Mouse (Mus musculus) hindbrain, embryonic 11.5 days (tissue): ENCODE measurements around the gene Cdr2. TPM values are rescaled to one million over a fixed set of nuclear protein-coding genes. Genes with fewer than 3 reads are reported as not detected.
"Not testable (repeated sequence)": the region's sequence is repeated elsewhere in the genome, so short reads cannot be mapped to it uniquely, and the experiment has no call there.

Experiments
- ATAC-seq: fragments of 200-750 bp; cut with Nextera tagmentation; 2 replicates; pipeline ENCODE4 v1.8.0; 2017; ENCODE audit warnings: mild to moderate bottlenecking, moderate TSS enrichment, moderate library complexity; ENCODE audit not compliant: low FRiP score
- DNase-seq: peaks from one replicate; pipeline ENCODE4 v3.0.0-alpha.2; 2015; ENCODE audit warnings: low spot score
- H3K27ac ChIP-seq: fragments of 300-500 bp; sonication (generic); 2 replicates; pipeline ENCODE4 v1.5.1; 2014; ENCODE audit warnings: mild to moderate bottlenecking, low read depth, low read length
- H3K27me3 ChIP-seq: fragments of 300-500 bp; sonication (generic); 2 replicates; pipeline ENCODE4 v1.6.1; 2014; ENCODE audit warnings: mild to moderate bottlenecking, low read length, moderate library complexity, mixed read lengths; ENCODE audit not compliant: control insufficient read depth, insufficient read depth
- H3K36me3 ChIP-seq: fragments of 300-500 bp; sonication (generic); 2 replicates; pipeline ENCODE4 v1.6.1; 2014; ENCODE audit warnings: mild to moderate bottlenecking, low read length, moderate library complexity, mixed read lengths; ENCODE audit not compliant: control insufficient read depth, insufficient read depth
- H3K4me1 ChIP-seq: fragments of 300-500 bp; sonication (generic); replicated peaks from 2 replicates; pipeline ENCODE4 v1.6.1; 2014; ENCODE audit warnings: low read length, mixed read lengths; ENCODE audit not compliant: control insufficient read depth, insufficient read depth
- H3K4me2 ChIP-seq: fragments of 300-500 bp; sonication (generic); replicated peaks from 2 replicates; pipeline ENCODE4 v1.6.1; 2014; ENCODE audit warnings: mild to moderate bottlenecking, low read depth, low read length
- H3K4me3 ChIP-seq: fragments of 300-500 bp; sonication (generic); 2 replicates; pipeline ENCODE4 v1.5.1; 2014; ENCODE audit warnings: low read depth, low read length
- H3K9ac ChIP-seq: fragments of 300-500 bp; sonication (generic); 2 replicates; pipeline ENCODE4 v1.6.1; 2014; ENCODE audit warnings: low read depth, low read length
- H3K9me3 ChIP-seq: fragments of 300-500 bp; sonication (generic); 2 replicates; pipeline ENCODE4 v1.6.1; 2016; ENCODE audit warnings: low read length; ENCODE audit not compliant: control insufficient read depth
- WGBS: fragments of 180-500 bp; shearing (Covaris S2); extraction: QIAGEN DNeasy Blood & Tissue Kit; methylation state at CpG from one replicate; pipeline ENCODE4 v1.1.7; 2014; 5-methylcytosine and 5-hydroxymethylcytosine counted together
- polyA plus RNA-seq: library from polyadenylated mRNA; unstranded; fragments of >200 nt; fragmentation: Nextera tagmentation; extraction: Ambion mirVana; gene quantifications from 2 replicates; pipeline ENCODE4 v1.2.1, GENCODE M21; 2014

Gene Cdr2
- polyA plus RNA-seq, 1 experiment from 2014 or later = 17.9 TPM

- no peak overlapping the region for H3K4me2 ChIP-seq
- DNase-seq (no peak), ATAC-seq (no peak)
- no peaks in the 10 kb centered on the region for H3K9me3 ChIP-seq
- H3K36me3 ChIP-seq = peaks cover 5% of the 10 kb centered on the region; the same call in 1 of the 2 replicates
- H3K27me3 ChIP-seq = no peaks in the 10 kb centered on the region
- no peaks in the 10 kb centered on the region for H3K4me1 ChIP-seq
- no peak overlapping the region for H3K27ac ChIP-seq
- no peak overlapping the region for H3K4me3 ChIP-seq
- H3K9ac ChIP-seq = no peak overlapping the region
- WGBS = 85% methylated on average over 2 of the region's 2 CpGs
These were observed 22.0 kb downstream of the Cdr2 start for GRCm38 (mm10) chr7:120960116-120960515.

GRCm38 (mm10) chr7:120953591-120953990 is 28.5 kb downstream of the Cdr2 start:
- H3K4me1 ChIP-seq, H3K27me3 ChIP-seq, H3K9ac ChIP-seq, H3K9me3 ChIP-seq, ATAC-seq, H3K27ac ChIP-seq, H3K36me3 ChIP-seq, DNase-seq, H3K4me2 ChIP-seq, H3K4me3 ChIP-seq: not testable (repeated sequence)
- WGBS = 86% methylated on average over 7 of the region's 7 CpGs

GRCm38 (mm10) chr7:120943936-120944509 is 38.1 kb downstream of the Cdr2 start:
- Histone ChIP-seq H3K27me3 (no peaks in the 10 kb centered on the region), H3K4me1 (no peaks in the 10 kb centered on the region), H3K36me3 (no peaks in the 10 kb centered on the region), H3K4me2 (no peak overlapping the region), H3K4me3 (no peak overlapping the region), H3K27ac (no peak overlapping the region), H3K9me3 (no peaks in the 10 kb centered on the region), H3K9ac (no peak overlapping the region)
- ATAC-seq (no peak), DNase-seq (no peak)
- WGBS = 65% methylated on average over 7 of the region's 8 CpGs

GRCm38 (mm10) chr7:120942506-120942905 is 39.6 kb downstream of the Cdr2 start:
- H3K9ac ChIP-seq = no peak overlapping the region
- H3K27me3 ChIP-seq = no peaks in the 10 kb centered on the region
- H3K4me3 ChIP-seq = no peak overlapping the region
- H3K9me3 ChIP-seq = no peaks in the 10 kb centered on the region
- H3K4me2 ChIP-seq = no peak overlapping the region
- no peaks in the 10 kb centered on the region for H3K4me1 ChIP-seq
- 0 out of 2 replicates have a peak, but pooled peaks cover 4% of the 10 kb centered on the region for H3K36me3 ChIP-seq
- no peak for DNase-seq
- WGBS = 91% methylated on average over 1 of the region's 1 CpGs
- ATAC-seq = no peak
- no peak overlapping the region for H3K27ac ChIP-seq

- DNase-seq = no peak
- Histone ChIP-seq H3K27me3 (no peaks in the 10 kb centered on the region), H3K9ac (no peak overlapping the region), H3K27ac (no peak overlapping the region), H3K4me1 (no peaks in the 10 kb centered on the region), H3K9me3 (no peaks in the 10 kb centered on the region), H3K4me2 (no peak overlapping the region), H3K4me3 (no peak overlapping the region), H3K36me3 (0 out of 2 replicates have a peak, but pooled peaks cover 4% of the 10 kb centered on the region)
- ATAC-seq = no peak
- WGBS = 94% methylated on average over 6 of the region's 6 CpGs
These were observed 40.9 kb downstream of the Cdr2 start for GRCm38 (mm10) chr7:120941214-120941613.

- H3K27ac ChIP-seq = no peak overlapping the region
- H3K4me3 ChIP-seq = no peak overlapping the region
- WGBS = 92% methylated on average over 12 of the region's 12 CpGs
- H3K9me3 ChIP-seq = no peaks in the 10 kb centered on the region
- H3K9ac ChIP-seq = no peak overlapping the region
- H3K36me3 ChIP-seq = 0 out of 2 replicates have a peak, but pooled peaks cover 4% of the 10 kb centered on the region
- no peaks in the 10 kb centered on the region for H3K27me3 ChIP-seq
- no peaks in the 10 kb centered on the region for H3K4me1 ChIP-seq
- no peak for ATAC-seq
- H3K4me2 ChIP-seq = no peak overlapping the region
- no peak for DNase-seq
These were observed 41.8 kb downstream of the Cdr2 start for GRCm38 (mm10) chr7:120940343-120940742.

- no peaks in the 10 kb centered on the region for H3K4me1 ChIP-seq
- H3K4me3 ChIP-seq = no peak overlapping the region
- H3K4me2 ChIP-seq = no peak overlapping the region
- H3K9ac ChIP-seq = no peak overlapping the region
- H3K27me3 ChIP-seq = no peaks in the 10 kb centered on the region
- no peak for ATAC-seq
- DNase-seq = no peak
- H3K27ac ChIP-seq = no peak overlapping the region
- WGBS = 88% methylated on average over 9 of the region's 9 CpGs
- H3K36me3 ChIP-seq = 0 out of 2 replicates have a peak, but pooled peaks cover 8% of the 10 kb centered on the region
- H3K9me3 ChIP-seq = no peaks in the 10 kb centered on the region
These were observed 43.9 kb downstream of the Cdr2 start for GRCm38 (mm10) chr7:120938206-120938605.

- no peak overlapping the region for H3K4me3 ChIP-seq
- DNase-seq = no peak
- no peak for ATAC-seq
- H3K4me2 ChIP-seq = no peak overlapping the region
- H3K9me3 ChIP-seq = no peaks in the 10 kb centered on the region
- H3K27ac ChIP-seq = no peak overlapping the region
- H3K4me1 ChIP-seq = no peaks in the 10 kb centered on the region
- H3K9ac ChIP-seq = no peak overlapping the region
- no peaks in the 10 kb centered on the region for H3K27me3 ChIP-seq
- 92% methylated on average over 4 of the region's 4 CpGs for WGBS
- 0 out of 2 replicates have a peak, but pooled peaks cover 11% of the 10 kb centered on the region for H3K36me3 ChIP-seq
These were observed 45.6 kb downstream of the Cdr2 start for GRCm38 (mm10) chr7:120936522-120936921.

GRCm38 (mm10) chr7:120934716-120935115 is 47.4 kb downstream of the Cdr2 start:
- 53% methylated on average over 5 of the region's 5 CpGs for WGBS
- DNase-seq (peak; percentile 77), ATAC-seq (no peak)

More at GRCm38 (mm10) chr7:120934716-120935115, 47.4 kb downstream of the Cdr2 start:
- no peaks in the 10 kb centered on the region for H3K27me3 ChIP-seq
- no peak overlapping the region for H3K27ac ChIP-seq
- H3K9me3 ChIP-seq = no peaks in the 10 kb centered on the region
- no peak overlapping the region for H3K4me2 ChIP-seq
- no peaks in the 10 kb centered on the region for H3K4me1 ChIP-seq
- H3K9ac ChIP-seq = no peak overlapping the region
- 0 out of 2 replicates have a peak, but pooled peaks cover 11% of the 10 kb centered on the region for H3K36me3 ChIP-seq
- no peak overlapping the region for H3K4me3 ChIP-seq
